Mouse (Mus musculus): ENCODE results near the gene Gas2. TPM values are rescaled to one million over a fixed set of nuclear protein-coding genes. Genes with fewer than 3 reads are reported as not detected.

The Gas2 gene
- polyA plus RNA-seq, 1 experiment from 2014 or later, result 41.1 TPM

DNA sequence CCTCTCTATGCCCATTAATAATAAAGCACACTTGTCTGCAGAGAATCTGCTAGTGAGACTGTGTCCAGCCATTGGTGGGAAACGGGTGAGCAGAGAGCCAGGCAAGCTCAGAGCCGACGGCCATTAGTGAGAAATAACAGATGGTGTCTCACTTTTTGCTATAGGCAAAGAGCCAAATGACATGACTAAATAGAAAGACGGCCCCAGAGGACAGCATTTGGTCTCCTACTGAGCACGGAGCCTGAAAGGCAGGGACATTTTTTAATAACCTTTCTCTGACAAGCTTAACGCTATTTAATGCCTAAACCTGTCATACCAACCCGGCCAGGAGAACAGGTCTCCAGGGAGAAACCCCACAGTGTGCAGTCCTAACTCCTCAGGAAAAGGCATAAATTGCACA lies 29.9 kb upstream of the Gas2 start:
- ATAC-seq (ENCODE audit: low FRiP score), result peak; percentile 91
- H3K27ac ChIP-seq (ENCODE audit: low read depth, low read length), result peak overlapping the region; percentile 48; the same call in 1 of the 2 replicates

GRCm38 (mm10) chr7:51840515-51840914 lies 21.3 kb upstream of the Gas2 start:
- H3K4me2 ChIP-seq (replicated peaks; ENCODE audit: low read depth, low read length), result no peak overlapping the region
- H3K9me3 ChIP-seq (ENCODE audit: control insufficient read depth, low read length), result no peaks in the 10 kb centered on the region
- H3K27ac ChIP-seq (ENCODE audit: low read depth, low read length), result no peak overlapping the region
- WGBS, result 85% methylated on average over 7 of the region's 7 CpGs
- no peaks in the 10 kb centered on the region for H3K27me3 ChIP-seq (ENCODE audit: control insufficient read depth, insufficient read depth, low read length)
- H3K4me1 ChIP-seq (replicated peaks; ENCODE audit: control insufficient read depth, insufficient read depth, low read length), result no peaks in the 10 kb centered on the region
- H3K36me3 ChIP-seq (ENCODE audit: control insufficient read depth, insufficient read depth, low read length), result no peaks in the 10 kb centered on the region
- H3K4me3 ChIP-seq (ENCODE audit: low read depth, low read length), result no peak overlapping the region
- DNase-seq (ENCODE audit: low spot score), result no peak
- no peak overlapping the region for H3K9ac ChIP-seq (ENCODE audit: low read depth, low read length)
- ATAC-seq (ENCODE audit: low FRiP score), result no peak

More for the DNA sequence above, 29.9 kb upstream of the Gas2 start:
- no peaks in the 10 kb centered on the region for H3K9me3 ChIP-seq (ENCODE audit: control insufficient read depth, low read length)
- H3K9ac ChIP-seq (ENCODE audit: low read depth, low read length), result no peak overlapping the region
- WGBS, result 28% methylated on average over 7 of the region's 7 CpGs
- no peak overlapping the region for H3K4me3 ChIP-seq (ENCODE audit: low read depth, low read length)
- no peaks in the 10 kb centered on the region for H3K27me3 ChIP-seq (ENCODE audit: control insufficient read depth, insufficient read depth, low read length)
- H3K4me1 ChIP-seq (replicated peaks; ENCODE audit: control insufficient read depth, insufficient read depth, low read length), result no peaks in the 10 kb centered on the region
- H3K4me2 ChIP-seq (replicated peaks; ENCODE audit: low read depth, low read length), result no peak overlapping the region
- no peaks in the 10 kb centered on the region for H3K36me3 ChIP-seq (ENCODE audit: control insufficient read depth, insufficient read depth, low read length)
- peak; percentile 49 for DNase-seq (ENCODE audit: low spot score)

DNA sequence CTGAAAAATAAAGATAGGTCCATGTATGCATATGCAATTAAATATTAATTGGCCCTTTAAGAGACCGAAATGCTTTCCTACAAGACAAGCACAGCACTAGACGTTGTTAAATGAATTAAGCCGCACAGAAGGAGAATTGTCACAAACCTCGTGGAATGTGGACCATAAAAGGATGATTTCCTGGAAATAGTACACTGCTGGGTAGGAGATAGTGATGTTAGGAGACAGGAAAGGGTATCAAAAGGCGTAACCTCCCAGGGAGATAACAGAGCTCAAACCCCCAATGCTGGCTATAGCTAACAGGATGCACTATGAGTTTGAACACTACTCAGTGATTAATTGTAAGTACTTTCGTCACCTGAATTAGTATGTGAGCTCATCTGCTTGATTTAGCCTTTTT lies 10.9 kb upstream of the Gas2 start:
- ATAC-seq (ENCODE audit: low FRiP score) (no peak), DNase-seq (ENCODE audit: low spot score) (no peak)
- no peaks in the 10 kb centered on the region for H3K9me3 ChIP-seq (ENCODE audit: control insufficient read depth, low read length)
- no peak overlapping the region for H3K4me3 ChIP-seq (ENCODE audit: low read depth, low read length)
- H3K9ac ChIP-seq (ENCODE audit: low read depth, low read length), result no peak overlapping the region
- H3K27me3 ChIP-seq (ENCODE audit: control insufficient read depth, insufficient read depth, low read length), result no peaks in the 10 kb centered on the region
- H3K4me2 ChIP-seq (replicated peaks; ENCODE audit: low read depth, low read length), result no peak overlapping the region
- H3K27ac ChIP-seq (ENCODE audit: low read depth, low read length), result no peak overlapping the region
- no peaks in the 10 kb centered on the region for H3K36me3 ChIP-seq (ENCODE audit: control insufficient read depth, insufficient read depth, low read length)
- H3K4me1 ChIP-seq (replicated peaks; ENCODE audit: control insufficient read depth, insufficient read depth, low read length), result no peaks in the 10 kb centered on the region
- WGBS, result 90% methylated on average over 6 of the region's 6 CpGs

DNA sequence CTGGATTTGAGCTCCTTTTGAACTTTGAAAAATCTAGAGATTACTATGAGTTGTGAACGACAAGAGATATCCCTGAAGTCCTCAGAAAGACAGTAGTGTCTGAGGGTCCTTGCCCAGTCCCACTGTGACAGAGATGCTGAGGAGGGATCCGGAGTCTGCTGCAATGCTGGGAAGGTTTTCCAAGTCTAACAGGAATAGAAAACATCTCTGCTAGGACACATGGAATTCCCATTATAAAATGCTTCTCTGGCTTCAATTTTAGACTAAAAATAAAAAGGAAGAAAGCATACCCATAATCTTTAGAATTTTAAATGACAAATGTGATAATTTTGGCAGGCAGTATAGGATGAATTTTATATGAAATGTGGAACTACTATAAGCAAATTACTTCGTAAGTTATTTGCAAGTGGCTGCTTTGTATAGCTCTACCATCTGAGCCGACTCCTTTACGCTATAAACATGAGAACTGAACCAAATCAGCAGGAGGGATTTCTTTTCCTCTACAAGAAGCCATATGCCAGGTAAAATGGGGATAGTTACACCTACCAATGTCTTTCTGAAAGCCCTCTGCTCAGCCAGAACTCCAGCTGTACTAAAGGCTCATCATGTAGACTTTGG lies 9.8 kb upstream of the Gas2 start:
- DNase-seq (ENCODE audit: low spot score) (no peak), ATAC-seq (ENCODE audit: low FRiP score) (no peak)
- WGBS, result 90% methylated on average over 5 of the region's 5 CpGs
- Histone ChIP-seq H3K4me3 (ENCODE audit: low read depth, low read length) (no peak overlapping the region), H3K27ac (ENCODE audit: low read depth, low read length) (no peak overlapping the region), H3K27me3 (ENCODE audit: control insufficient read depth, insufficient read depth, low read length) (no peaks in the 10 kb centered on the region), H3K9ac (ENCODE audit: low read depth, low read length) (no peak overlapping the region), H3K4me2 (replicated peaks; ENCODE audit: low read depth, low read length) (no peak overlapping the region), H3K9me3 (ENCODE audit: control insufficient read depth, low read length) (no peaks in the 10 kb centered on the region), H3K36me3 (ENCODE audit: control insufficient read depth, insufficient read depth, low read length) (no peaks in the 10 kb centered on the region), H3K4me1 (replicated peaks; ENCODE audit: control insufficient read depth, insufficient read depth, low read length) (no peaks in the 10 kb centered on the region)

DNA sequence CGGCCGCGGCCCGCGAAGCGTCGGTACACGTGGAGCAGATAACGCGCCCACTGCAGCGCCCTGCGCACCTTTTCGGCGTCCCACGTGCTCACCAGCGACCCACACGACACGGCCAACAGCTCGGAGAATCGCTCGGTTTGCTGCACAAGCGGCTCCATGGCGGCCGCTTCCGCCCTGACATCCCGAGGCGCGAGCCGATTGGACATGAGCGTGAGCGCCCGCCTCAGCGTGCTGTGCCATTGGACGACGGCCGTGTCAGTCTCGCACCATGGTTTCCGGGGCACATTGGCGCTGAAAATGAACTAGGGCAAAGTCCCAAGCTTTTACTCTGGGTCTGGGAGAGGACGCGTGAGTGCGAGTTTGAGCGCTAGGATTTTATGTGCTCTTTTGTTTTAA lies 280 bp downstream of the Gas2 start, which contains the start of gene Fancf:
Fancf (minus strand) TSS at position 171 of the 396 bp plus-strand sequence.
- H3K36me3 ChIP-seq (ENCODE audit: control insufficient read depth, insufficient read depth, low read length), result no peaks in the 10 kb centered on the region
- peak within 1 kb of the TSS; percentile 63 for H3K4me2 ChIP-seq (replicated peaks; ENCODE audit: low read depth, low read length)
- H3K27ac ChIP-seq (ENCODE audit: low read depth, low read length), result peak within 1 kb of the TSS; percentile 91
- no peaks in the 10 kb centered on the region for H3K9me3 ChIP-seq (ENCODE audit: control insufficient read depth, low read length)
- H3K4me3 ChIP-seq (ENCODE audit: low read depth, low read length), result peak within 1 kb of the TSS; percentile 57
- under 1% methylated on average over 43 of the region's 43 CpGs for WGBS
- DNase-seq (ENCODE audit: low spot score) (peak; percentile 97), ATAC-seq (ENCODE audit: low FRiP score) (peak; percentile 99)
- H3K4me1 ChIP-seq (replicated peaks; ENCODE audit: control insufficient read depth, insufficient read depth, low read length), result no peaks in the 10 kb centered on the region; the same call in 1 of the 2 replicates
- H3K27me3 ChIP-seq (ENCODE audit: control insufficient read depth, insufficient read depth, low read length), result no peaks in the 10 kb centered on the region
- peak within 1 kb of the TSS; percentile 72 for H3K9ac ChIP-seq (ENCODE audit: low read depth, low read length)

GRCm38 (mm10) chr7:51862842-51863241 lies 1.0 kb downstream of the Gas2 start:
- WGBS, result 76% methylated on average over 3 of the region's 3 CpGs
- Histone ChIP-seq H3K4me3 (ENCODE audit: low read depth, low read length) (peak overlapping the region; percentile 57), H3K9me3 (ENCODE audit: control insufficient read depth, low read length) (no peaks in the 10 kb centered on the region), H3K27me3 (ENCODE audit: control insufficient read depth, insufficient read depth, low read length) (no peaks in the 10 kb centered on the region), H3K4me1 (replicated peaks; ENCODE audit: control insufficient read depth, insufficient read depth, low read length) (no peaks in the 10 kb centered on the region; the same call in 1 of the 2 replicates), H3K36me3 (ENCODE audit: control insufficient read depth, insufficient read depth, low read length) (no peaks in the 10 kb centered on the region), H3K27ac (ENCODE audit: low read depth, low read length) (no peak overlapping the region), H3K4me2 (replicated peaks; ENCODE audit: low read depth, low read length) (peak overlapping the region; percentile 53), H3K9ac (ENCODE audit: low read depth, low read length) (peak overlapping the region; percentile 72; the same call in 1 of the 2 replicates)
- ATAC-seq (ENCODE audit: low FRiP score) (no peak), DNase-seq (ENCODE audit: low spot score) (no peak)

DNA sequence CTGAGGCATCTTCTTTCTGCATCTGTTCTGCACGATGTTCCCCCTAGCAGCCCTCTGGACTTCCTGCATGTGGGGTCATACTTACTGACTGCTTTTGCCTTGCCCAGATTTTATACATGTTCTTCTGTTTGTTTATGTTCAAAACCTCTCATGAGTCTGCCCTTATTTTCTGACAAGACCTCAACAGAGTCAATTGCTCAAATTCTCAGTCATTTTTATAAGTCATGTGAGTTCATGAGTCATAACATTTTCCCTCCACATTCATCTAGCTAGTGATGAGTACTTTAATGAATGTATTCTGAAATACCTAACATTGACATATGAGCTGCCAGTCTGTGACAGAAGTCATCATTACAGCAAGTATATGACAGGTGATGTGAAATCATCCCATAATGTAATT lies 3.5 kb downstream of the Gas2 start:
- no peaks in the 10 kb centered on the region; the same call in 1 of the 2 replicates for H3K4me1 ChIP-seq (replicated peaks; ENCODE audit: control insufficient read depth, insufficient read depth, low read length)
- no peak overlapping the region for H3K4me3 ChIP-seq (ENCODE audit: low read depth, low read length)
- no peaks in the 10 kb centered on the region for H3K36me3 ChIP-seq (ENCODE audit: control insufficient read depth, insufficient read depth, low read length)
- no peak overlapping the region for H3K4me2 ChIP-seq (replicated peaks; ENCODE audit: low read depth, low read length)
- H3K27ac ChIP-seq (ENCODE audit: low read depth, low read length), result no peak overlapping the region
- ATAC-seq (ENCODE audit: low FRiP score) (no peak), DNase-seq (ENCODE audit: low spot score) (no peak)
- H3K9ac ChIP-seq (ENCODE audit: low read depth, low read length), result no peak overlapping the region
- H3K27me3 ChIP-seq (ENCODE audit: control insufficient read depth, insufficient read depth, low read length), result no peaks in the 10 kb centered on the region
- H3K9me3 ChIP-seq (ENCODE audit: control insufficient read depth, low read length), result no peaks in the 10 kb centered on the region
- WGBS, result 71% methylated on average over 1 of the region's 1 CpGs

DNA sequence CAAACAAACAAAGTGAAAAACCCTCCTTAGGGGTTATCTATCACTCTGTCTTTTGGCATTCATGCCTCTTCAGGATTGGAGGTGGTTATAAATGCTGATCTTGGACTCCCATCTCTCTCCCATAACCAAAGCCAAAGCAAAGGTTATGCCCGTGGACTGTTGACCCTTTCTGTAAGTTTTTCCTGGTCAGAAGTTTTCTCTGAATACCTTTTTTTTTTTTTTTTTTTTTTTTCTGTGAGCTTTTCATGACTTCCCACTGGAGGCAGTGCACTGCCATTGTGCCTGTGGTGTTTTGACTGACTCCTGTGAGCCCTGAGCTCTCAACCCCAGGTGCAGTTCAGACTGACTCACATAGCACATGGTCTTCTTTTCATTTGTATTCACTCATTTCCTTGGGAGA lies 6.2 kb downstream of the Gas2 start:
- no peaks in the 10 kb centered on the region for H3K4me1 ChIP-seq (replicated peaks; ENCODE audit: control insufficient read depth, insufficient read depth, low read length)
- H3K9ac ChIP-seq (ENCODE audit: low read depth, low read length), result no peak overlapping the region
- WGBS, result 80% methylated on average over 1 of the region's 1 CpGs
- DNase-seq (ENCODE audit: low spot score), result no peak
- no peaks in the 10 kb centered on the region for H3K36me3 ChIP-seq (ENCODE audit: control insufficient read depth, insufficient read depth, low read length)
- no peaks in the 10 kb centered on the region for H3K27me3 ChIP-seq (ENCODE audit: control insufficient read depth, insufficient read depth, low read length)
- no peak overlapping the region for H3K27ac ChIP-seq (ENCODE audit: low read depth, low read length)
- H3K4me2 ChIP-seq (replicated peaks; ENCODE audit: low read depth, low read length), result no peak overlapping the region
- no peak overlapping the region for H3K4me3 ChIP-seq (ENCODE audit: low read depth, low read length)
- ATAC-seq (ENCODE audit: low FRiP score), result no peak
- H3K9me3 ChIP-seq (ENCODE audit: control insufficient read depth, low read length), result no peaks in the 10 kb centered on the region

GRCm38 (mm10) chr7:51872041-51872440 lies 10.2 kb downstream of the Gas2 start:
- no peak overlapping the region for H3K27ac ChIP-seq (ENCODE audit: low read depth, low read length)

More at GRCm38 (mm10) chr7:51872041-51872440, 10.2 kb downstream of the Gas2 start:
- DNase-seq (ENCODE audit: low spot score) (no peak), ATAC-seq (ENCODE audit: low FRiP score) (no peak)
- Histone ChIP-seq H3K36me3 (ENCODE audit: control insufficient read depth, insufficient read depth, low read length) (no peaks in the 10 kb centered on the region), H3K27me3 (ENCODE audit: control insufficient read depth, insufficient read depth, low read length) (no peaks in the 10 kb centered on the region), H3K4me3 (ENCODE audit: low read depth, low read length) (no peak overlapping the region), H3K4me1 (replicated peaks; ENCODE audit: control insufficient read depth, insufficient read depth, low read length) (no peaks in the 10 kb centered on the region), H3K9ac (ENCODE audit: low read depth, low read length) (no peak overlapping the region), H3K4me2 (replicated peaks; ENCODE audit: low read depth, low read length) (no peak overlapping the region), H3K9me3 (ENCODE audit: control insufficient read depth, low read length) (no peaks in the 10 kb centered on the region)
- WGBS, result 100% methylated on average over 1 of the region's 1 CpGs
